Mouse (Mus musculus) heart, embryonic 12.5 days (tissue): Measurements from ENCODE around the gene Prune1. TPM values are rescaled to one million over a fixed set of nuclear protein-coding genes. Genes with fewer than 3 reads are reported as not detected.

Source experiments
- ATAC-seq: fragments of 200-750 bp; cut with Nextera tagmentation; 2 replicates; pipeline ENCODE4 v1.8.0; 2017; ENCODE audit warnings: moderate TSS enrichment, moderate library complexity; ENCODE audit not compliant: insufficient number of reproducible peaks, low FRiP score
- H3K27ac ChIP-seq: fragments of 300-500 bp; sonication (generic); 2 replicates; pipeline ENCODE4 v1.5.1; 2016; ENCODE audit warnings: mild to moderate bottlenecking, moderate library complexity; ENCODE audit not compliant: poor library complexity, severe bottlenecking
- H3K27me3 ChIP-seq: fragments of 300-500 bp; sonication (generic); replicated peaks from 2 replicates; pipeline ENCODE4 v1.6.1; 2016; ENCODE audit warnings: mild to moderate bottlenecking, moderate library complexity
- H3K36me3 ChIP-seq: fragments of 300-500 bp; sonication (generic); 2 replicates; pipeline ENCODE4 v1.6.1; 2016; ENCODE audit warnings: mild to moderate bottlenecking, moderate library complexity
- H3K4me1 ChIP-seq: fragments of 300-500 bp; sonication (generic); replicated peaks from 2 replicates; pipeline ENCODE4 v1.6.1; 2016; ENCODE audit warnings: mild to moderate bottlenecking
- H3K4me2 ChIP-seq: fragments of 300-500 bp; sonication (generic); 2 replicates; pipeline ENCODE4 v1.6.1; 2016; ENCODE audit warnings: mild to moderate bottlenecking, moderate library complexity
- H3K4me3 ChIP-seq: fragments of 300-500 bp; sonication (generic); 2 replicates; pipeline ENCODE4 v1.5.1; 2016; ENCODE audit warnings: mild to moderate bottlenecking
- H3K9ac ChIP-seq: fragments of 300-500 bp; sonication (generic); 2 replicates; pipeline ENCODE4 v1.6.1; 2016; ENCODE audit warnings: mild to moderate bottlenecking, moderate library complexity
- H3K9me3 ChIP-seq: fragments of 300-500 bp; sonication (generic); replicated peaks from 2 replicates; pipeline ENCODE4 v1.6.1; 2016; ENCODE audit warnings: mild to moderate bottlenecking, moderate library complexity
- WGBS: fragments of 180-500 bp; shearing (Covaris S2); methylation state at CpG from one replicate; pipeline ENCODE4 v1.1.7; 2016; 5-methylcytosine and 5-hydroxymethylcytosine counted together
- polyA plus RNA-seq: library from polyadenylated mRNA; unstranded; fragments of >200 nt; fragmentation: Nextera tagmentation; extraction: Ambion mirVana; gene quantifications from 2 replicates; pipeline ENCODE4 v1.2.1, GENCODE M21; 2016

Prune1 gene
- polyA plus RNA-seq, 1 experiment from 2014 or later = 29.5 TPM

GRCm38 (mm10) chr3:95256931-95257330, 24.9 kb downstream of the Prune1 start:
- Histone ChIP-seq H3K36me3 (peaks cover 92% of the 10 kb centered on the region), H3K9ac (no peak overlapping the region), H3K27me3 (no peaks in the 10 kb centered on the region), H3K4me1 (no peaks in the 10 kb centered on the region), H3K4me2 (no peak overlapping the region), H3K9me3 (no peaks in the 10 kb centered on the region), H3K4me3 (no peak overlapping the region), H3K27ac (no peak overlapping the region)
- WGBS = 80% methylated on average over 5 of the region's 5 CpGs
- ATAC-seq = no peak

- WGBS = 41% methylated on average over 7 of the region's 7 CpGs
- no peak within 1 kb of the TSS for H3K27ac ChIP-seq
- H3K27me3 ChIP-seq = no peaks in the 10 kb centered on the region
- H3K9me3 ChIP-seq = no peaks in the 10 kb centered on the region
- no peak within 1 kb of the TSS for H3K9ac ChIP-seq
- no peak within 1 kb of the TSS for H3K4me2 ChIP-seq
- no peak for ATAC-seq
- no peaks in the 10 kb centered on the region; the same call in 1 of the 2 replicates for H3K4me1 ChIP-seq
- H3K4me3 ChIP-seq = no peak within 1 kb of the TSS
- peaks cover 46% of the 10 kb centered on the region for H3K36me3 ChIP-seq
Measured at GRCm38 (mm10) chr3:95250783-95251424, 31.0 kb downstream of the Prune1 start, which contains the start of gene Bnipl. TSS of gene Bnipl (minus strand) at chr3:95251193.

GRCm38 (mm10) chr3:95250361-95250760, 31.5 kb downstream of the Prune1 start:
- WGBS = 73% methylated on average over 5 of the region's 5 CpGs
- H3K4me3 ChIP-seq = no peak overlapping the region
- peaks cover 44% of the 10 kb centered on the region for H3K36me3 ChIP-seq
- no peak overlapping the region for H3K4me2 ChIP-seq
- no peak for ATAC-seq
- H3K9me3 ChIP-seq = 0 out of 2 replicates have a peak, but pooled peaks cover 2% of the 10 kb centered on the region
- no peaks in the 10 kb centered on the region; the same call in 1 of the 2 replicates for H3K4me1 ChIP-seq
- H3K9ac ChIP-seq = no peak overlapping the region
- no peaks in the 10 kb centered on the region for H3K27me3 ChIP-seq
- H3K27ac ChIP-seq = no peak overlapping the region

DNA sequence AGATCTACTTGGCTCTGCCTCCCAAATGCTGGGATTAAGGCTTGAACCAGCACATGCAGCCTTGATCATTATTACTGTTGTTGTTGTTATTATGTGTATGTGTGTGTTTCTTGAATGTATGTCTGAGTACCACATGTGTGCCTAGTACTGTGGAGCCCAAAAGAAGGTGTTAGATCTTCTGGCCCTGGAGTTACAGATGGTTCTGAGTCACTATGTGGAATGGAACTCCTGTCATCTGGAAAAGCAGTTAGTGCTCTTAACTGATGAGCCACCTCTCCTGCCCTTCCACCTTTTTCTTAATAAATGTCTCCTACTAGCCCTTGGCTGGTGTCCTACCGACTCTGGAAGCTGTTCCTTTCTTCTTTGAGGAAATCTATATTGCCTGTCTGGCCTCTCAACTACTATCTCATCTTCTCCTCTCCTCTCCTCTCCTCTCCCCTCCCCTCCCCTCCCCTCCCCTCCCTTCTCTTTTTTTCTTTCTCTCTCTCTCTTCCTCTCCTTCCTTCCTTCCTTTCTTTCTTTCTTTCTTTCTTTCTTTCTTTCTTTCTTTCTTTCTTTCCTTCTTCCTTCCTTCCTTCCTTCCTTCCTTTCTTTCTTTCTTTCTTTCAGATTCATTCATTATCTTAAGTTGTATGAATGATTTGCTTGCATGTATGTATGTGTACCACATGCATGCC, 34.1 kb downstream of the Prune1 start:
- peaks cover 23% of the 10 kb centered on the region for H3K36me3 ChIP-seq
- no peak overlapping the region for H3K4me2 ChIP-seq
- H3K9me3 ChIP-seq = 0 out of 2 replicates have a peak, but pooled peaks cover 3% of the 10 kb centered on the region
- H3K27ac ChIP-seq = no peak overlapping the region
- H3K27me3 ChIP-seq = no peaks in the 10 kb centered on the region
- 57% methylated on average over 1 of the region's 1 CpGs for WGBS
- ATAC-seq = no peak
- no peaks in the 10 kb centered on the region; the same call in 1 of the 2 replicates for H3K4me1 ChIP-seq
- no peak overlapping the region for H3K4me3 ChIP-seq
- H3K9ac ChIP-seq = no peak overlapping the region

GRCm38 (mm10) chr3:95246465-95247231, 35.2 kb downstream of the Prune1 start:
- Histone ChIP-seq H3K9ac (no peak overlapping the region), H3K27me3 (no peaks in the 10 kb centered on the region), H3K4me1 (no peaks in the 10 kb centered on the region; the same call in 1 of the 2 replicates), H3K27ac (no peak overlapping the region), H3K9me3 (0 out of 2 replicates have a peak, but pooled peaks cover 3% of the 10 kb centered on the region), H3K4me2 (no peak overlapping the region), H3K4me3 (no peak overlapping the region), H3K36me3 (peaks cover 16% of the 10 kb centered on the region)
- ATAC-seq = no peak
- 77% methylated on average over 5 of the region's 5 CpGs for WGBS

DNA sequence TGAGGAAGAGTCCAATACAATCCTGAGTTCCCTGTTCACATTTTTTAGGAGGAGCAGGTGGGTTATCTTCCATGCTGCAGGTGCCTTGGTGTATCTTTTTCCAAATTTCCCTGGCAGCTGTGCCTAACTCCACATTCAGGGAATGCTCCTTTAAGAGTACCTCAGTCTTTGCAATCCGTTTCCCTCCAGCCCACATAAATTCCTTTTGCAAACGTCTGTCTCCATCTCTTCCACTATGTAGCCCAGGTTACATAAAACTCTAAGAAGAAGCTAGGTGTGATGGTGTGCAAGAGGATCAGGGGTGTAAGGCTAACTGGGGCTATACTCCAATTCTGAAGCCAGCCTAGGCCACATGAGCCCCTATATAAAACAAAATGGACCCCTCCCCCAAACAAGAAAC, 38.8 kb downstream of the Prune1 start:
- 75% methylated on average over 2 of the region's 2 CpGs for whole genome bisulfite sequencing
- Histone ChIP-seq H3K27me3 (no peaks in the 10 kb centered on the region), H3K36me3 (peaks cover 17% of the 10 kb centered on the region), H3K27ac (no peak overlapping the region), H3K4me3 (no peak overlapping the region), H3K4me2 (no peak overlapping the region), H3K4me1 (peaks cover 5% of the 10 kb centered on the region), H3K9me3 (0 out of 2 replicates have a peak, but pooled peaks cover 6% of the 10 kb centered on the region), H3K9ac (no peak overlapping the region)
- ATAC-seq = no peak

GRCm38 (mm10) chr3:95241498-95241897, 40.4 kb downstream of the Prune1 start, which contains the start of gene Gm128:
TSS of gene Gm128 (minus strand) at chr3:95241598.
- peak within 1 kb of the TSS; percentile 26 for H3K9ac ChIP-seq
- peaks cover 26% of the 10 kb centered on the region for H3K36me3 ChIP-seq
- no peaks in the 10 kb centered on the region for H3K27me3 ChIP-seq
- ATAC-seq = no peak
- 0 out of 2 replicates have a peak, but pooled peaks cover 9% of the 10 kb centered on the region for H3K9me3 ChIP-seq
- H3K4me3 ChIP-seq = 0 out of 2 replicates have a peak within 1 kb of the TSS, but pooled peaks have one; percentile 0
- no peak within 1 kb of the TSS for H3K27ac ChIP-seq
- H3K4me2 ChIP-seq = peak within 1 kb of the TSS; percentile 34
- WGBS = 72% methylated on average over 7 of the region's 7 CpGs
- H3K4me1 ChIP-seq = peaks cover 10% of the 10 kb centered on the region

GRCm38 (mm10) chr3:95240900-95241299, 41.0 kb downstream of the Prune1 start:
- H3K36me3 ChIP-seq = peaks cover 32% of the 10 kb centered on the region
- 0 out of 2 replicates have a peak, but pooled peaks have one; percentile 13 for ATAC-seq
- no peaks in the 10 kb centered on the region for H3K27me3 ChIP-seq
- H3K9me3 ChIP-seq = 0 out of 2 replicates have a peak, but pooled peaks cover 9% of the 10 kb centered on the region
- H3K9ac ChIP-seq = peak overlapping the region; percentile 26
- peak overlapping the region; percentile 34 for H3K4me2 ChIP-seq
- WGBS = 26% methylated on average over 17 of the region's 17 CpGs
- no peak overlapping the region for H3K27ac ChIP-seq
- H3K4me3 ChIP-seq = 0 out of 2 replicates have a peak overlapping the region, but pooled peaks have one; percentile 0
- H3K4me1 ChIP-seq = peaks cover 10% of the 10 kb centered on the region

DNA sequence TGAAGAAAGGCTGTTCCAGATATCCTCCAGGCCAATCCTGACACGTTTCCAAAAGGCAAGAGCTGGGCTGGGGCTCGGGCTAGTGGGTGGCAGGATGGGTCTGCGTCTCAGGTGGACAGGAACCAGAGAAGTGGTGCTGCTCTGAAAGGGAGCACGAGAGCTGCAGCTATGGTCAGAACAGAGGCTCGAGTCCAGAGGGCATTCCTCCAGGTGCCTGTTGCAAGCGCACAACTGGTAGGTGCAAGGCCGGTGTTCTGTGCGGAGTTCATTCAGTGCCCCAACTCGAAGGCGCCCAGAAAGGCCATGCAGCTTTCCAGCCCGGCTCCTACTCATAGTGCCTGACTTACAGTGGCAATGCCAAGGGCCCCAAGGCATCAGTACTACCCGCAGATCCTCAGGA, 41.9 kb downstream of the Prune1 start:
- no peak overlapping the region for H3K9ac ChIP-seq
- H3K27me3 ChIP-seq = no peaks in the 10 kb centered on the region
- H3K9me3 ChIP-seq = 0 out of 2 replicates have a peak, but pooled peaks cover 6% of the 10 kb centered on the region
- peaks cover 35% of the 10 kb centered on the region for H3K36me3 ChIP-seq
- no peak overlapping the region for H3K4me2 ChIP-seq
- WGBS = 84% methylated on average over 12 of the region's 12 CpGs
- no peak for ATAC-seq
- no peak overlapping the region for H3K27ac ChIP-seq
- no peak overlapping the region for H3K4me3 ChIP-seq
- peaks cover 10% of the 10 kb centered on the region for H3K4me1 ChIP-seq

- Histone ChIP-seq H3K4me2 (no peak overlapping the region), H3K27ac (no peak overlapping the region), H3K9me3 (0 out of 2 replicates have a peak, but pooled peaks cover 6% of the 10 kb centered on the region), H3K4me1 (peaks cover 10% of the 10 kb centered on the region), H3K9ac (no peak overlapping the region), H3K36me3 (peaks cover 44% of the 10 kb centered on the region), H3K4me3 (no peak overlapping the region), H3K27me3 (no peaks in the 10 kb centered on the region)
- 85% methylated on average over 6 of the region's 6 CpGs for WGBS
- no peak for ATAC-seq
Measured at GRCm38 (mm10) chr3:95239022-95239421, 42.9 kb downstream of the Prune1 start.
